Mouse (Mus musculus) lung, postnatal 25 days (tissue): ENCODE results near the gene Ppfia2.
A peak's percentile ranks its signal among the peaks of the same experiment; 100 is the strongest.

ENCODE experiments used
- DNase-seq: peaks from one replicate; pipeline ENCODE4 v3.0.0; 2022; ENCODE audit warnings: low spot score

Gene Ppfia2

DNA sequence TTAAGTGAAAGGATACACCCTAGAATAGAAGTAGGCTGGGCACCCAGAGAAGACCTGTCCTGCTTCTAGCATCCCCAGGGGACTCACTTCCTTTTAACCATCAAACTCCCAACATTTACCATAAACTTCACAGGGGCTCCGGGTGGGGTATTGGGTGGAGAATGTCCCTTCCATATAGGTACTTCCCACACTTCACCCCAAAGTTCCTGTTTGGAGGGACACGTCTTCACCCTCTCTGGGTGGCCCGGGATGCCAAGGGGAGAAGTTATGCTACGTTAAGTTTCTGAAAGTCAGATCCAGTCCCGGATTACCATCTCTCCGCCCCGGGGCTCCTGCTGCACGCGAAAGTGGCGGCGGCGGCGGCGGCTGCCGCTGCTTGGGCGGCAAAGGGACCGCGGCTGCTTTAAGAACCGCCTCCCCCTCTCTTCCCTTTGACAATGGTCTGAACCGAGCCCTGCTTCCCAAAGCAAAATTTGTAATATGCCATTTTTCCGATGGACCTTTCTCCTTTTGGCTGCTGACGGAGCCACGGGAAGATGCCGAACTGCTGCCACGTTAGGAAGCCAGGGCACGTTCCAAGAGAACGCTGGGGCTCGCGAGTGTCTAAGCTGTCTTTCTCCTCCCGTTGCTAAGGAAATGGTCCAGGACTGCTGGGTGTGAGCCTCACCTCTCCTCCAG, at the start of gene Ppfia2:
Ppfia2 (plus strand) TSS at position 485 of the 678 bp plus-strand sequence.
- DNase-seq: no peak

DNA sequence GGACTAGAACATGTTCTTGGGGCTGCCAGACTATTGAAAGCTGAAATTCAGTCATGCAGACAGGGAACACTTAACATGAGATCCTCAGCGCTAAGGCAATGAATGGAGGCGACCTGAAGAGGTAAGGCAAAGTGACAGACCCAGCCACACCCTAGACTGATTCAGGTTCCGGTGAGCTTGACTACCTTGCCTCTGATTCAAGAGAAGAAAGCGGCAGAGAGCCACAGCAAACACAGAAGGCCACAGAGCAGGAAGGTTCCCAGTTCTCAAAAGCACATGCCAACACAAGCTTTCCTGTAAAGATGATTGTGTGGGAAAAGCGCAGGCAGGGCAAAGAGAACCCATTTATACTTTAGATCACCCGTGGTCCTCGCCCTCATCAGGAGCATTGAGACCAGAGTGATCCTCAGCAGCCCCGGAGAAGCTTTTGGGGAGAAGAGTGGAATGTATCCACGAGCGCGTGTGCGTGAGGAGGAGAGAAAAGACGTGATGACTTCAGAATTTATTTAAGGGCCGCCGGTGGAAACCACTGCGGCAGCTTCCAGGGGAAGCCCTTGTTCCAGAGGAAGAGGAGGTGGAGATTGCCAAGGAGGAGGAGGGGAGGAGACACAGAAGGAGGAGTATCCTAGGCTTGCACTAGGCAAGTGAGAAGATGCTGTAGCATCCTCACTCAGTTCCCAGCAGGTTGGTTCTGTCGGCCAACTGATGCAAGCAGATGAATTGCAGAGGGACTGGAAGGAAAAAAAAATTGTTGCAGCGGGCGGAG, 1.0 kb upstream of the Ppfia2 start:
- DNase-seq: peak; percentile 1

DNA sequence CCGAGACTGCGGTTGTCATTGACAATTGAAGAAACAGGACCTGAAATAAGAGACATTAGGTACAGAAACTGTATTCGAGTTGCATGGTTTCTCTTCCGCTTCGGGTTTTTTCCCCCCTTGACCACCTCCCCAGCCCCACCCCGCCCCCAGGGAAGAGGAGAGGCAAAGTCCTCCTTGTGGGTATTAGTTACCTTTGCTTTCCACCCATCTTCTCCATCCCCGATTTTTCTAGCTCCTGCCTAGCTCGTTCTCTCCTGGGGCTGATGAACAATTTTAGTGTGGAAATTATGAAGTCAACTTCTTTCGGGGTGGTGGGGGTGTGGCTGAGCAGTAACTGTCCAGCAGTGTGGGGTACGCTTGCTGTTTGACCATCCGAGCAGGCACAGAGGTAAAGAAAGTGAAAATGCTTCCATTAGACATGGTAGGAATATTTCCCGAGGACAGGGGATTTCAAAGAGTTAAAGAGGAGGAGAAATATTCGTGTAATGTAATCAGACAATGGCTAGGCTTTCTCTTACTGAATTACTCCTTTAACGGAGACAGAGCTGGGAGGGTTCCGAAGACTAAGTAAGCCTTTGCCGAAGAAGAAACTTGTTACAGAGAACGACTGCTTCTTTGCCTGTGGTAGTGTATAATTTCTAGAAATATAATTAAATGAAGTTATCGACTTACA, 530 bp downstream of the Ppfia2 start:
- DNase-seq: no peak

DNA sequence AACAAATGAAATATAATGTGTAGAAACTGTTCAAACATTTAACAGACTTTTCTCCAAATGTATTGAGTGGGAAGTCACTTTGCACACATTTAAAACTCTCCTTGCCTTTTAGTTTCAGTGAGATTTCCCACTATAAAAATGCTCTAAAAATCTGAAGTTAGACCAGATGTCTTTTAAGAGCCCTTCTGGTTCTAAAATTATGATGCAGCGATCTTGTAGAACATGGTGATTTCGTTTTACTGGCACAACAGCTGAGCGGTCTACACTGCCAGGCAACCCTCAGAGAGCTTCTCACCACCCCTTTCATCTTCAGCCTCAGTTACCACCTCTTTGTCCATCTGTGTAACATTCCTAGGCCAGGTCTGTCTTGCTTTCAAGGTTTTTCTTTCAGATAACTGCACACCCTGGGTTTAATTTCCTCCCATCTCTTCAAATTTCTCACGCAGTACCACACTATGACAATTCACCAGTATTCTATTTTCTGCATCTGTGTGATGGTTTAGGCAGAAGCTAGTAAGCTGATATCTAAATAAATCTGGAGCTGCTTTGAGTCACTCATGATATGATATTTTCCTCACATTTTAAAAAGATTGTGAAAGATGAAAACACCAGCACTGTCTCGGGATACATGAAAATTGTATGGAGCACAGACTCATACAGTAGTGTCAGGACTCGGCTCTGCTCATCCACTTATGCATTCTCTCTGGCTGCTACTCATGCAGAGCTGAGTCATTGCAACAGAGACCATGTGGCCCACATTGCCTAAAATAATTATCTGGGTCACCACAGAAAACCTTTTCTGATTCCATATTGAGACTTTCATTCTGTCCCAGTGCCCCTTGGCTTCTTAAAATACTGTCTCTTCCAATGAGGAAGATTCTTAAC, 39.4 kb downstream of the Ppfia2 start:
- DNase-seq: no peak

DNA sequence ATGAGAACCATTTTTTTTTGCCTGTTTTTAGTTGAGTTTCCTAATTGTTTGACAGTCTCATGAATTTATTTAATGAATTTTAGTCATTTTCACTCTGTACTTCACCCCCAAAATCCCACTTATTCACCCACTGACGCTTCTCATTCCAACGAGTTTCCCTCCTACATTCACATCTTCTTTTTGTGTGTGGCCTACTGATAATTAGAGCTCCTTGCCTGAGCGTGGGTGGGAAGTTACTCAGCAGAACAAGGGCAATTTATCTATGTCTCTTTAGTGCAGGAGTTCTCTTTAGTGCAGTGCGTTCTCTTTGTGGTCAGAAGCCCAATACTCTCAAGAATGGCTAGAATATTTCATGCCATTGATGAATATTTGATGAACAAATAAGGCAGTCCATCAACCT, 95.9 kb downstream of the Ppfia2 start:
- DNase-seq: no peak

DNA sequence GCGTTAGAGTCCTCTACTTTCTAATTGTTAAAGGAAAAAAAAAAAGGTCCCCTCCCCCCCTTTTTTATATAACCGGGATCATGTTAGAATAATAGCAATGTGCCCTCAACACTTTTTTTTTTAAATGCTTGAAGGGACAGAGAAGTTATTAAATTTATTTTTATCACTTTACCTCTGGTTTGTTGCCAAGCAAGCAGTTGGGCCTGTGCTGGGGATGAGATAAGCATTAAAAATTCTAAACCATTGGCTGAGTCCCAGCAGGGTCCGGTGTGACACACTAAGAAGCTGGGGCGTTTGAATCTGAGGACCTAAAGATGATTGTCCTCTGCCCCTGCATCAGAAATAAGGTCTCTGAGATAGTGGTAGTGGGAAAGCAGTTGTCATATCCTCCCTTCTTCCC, 114.9 kb downstream of the Ppfia2 start:
- DNase-seq: no peak

DNA sequence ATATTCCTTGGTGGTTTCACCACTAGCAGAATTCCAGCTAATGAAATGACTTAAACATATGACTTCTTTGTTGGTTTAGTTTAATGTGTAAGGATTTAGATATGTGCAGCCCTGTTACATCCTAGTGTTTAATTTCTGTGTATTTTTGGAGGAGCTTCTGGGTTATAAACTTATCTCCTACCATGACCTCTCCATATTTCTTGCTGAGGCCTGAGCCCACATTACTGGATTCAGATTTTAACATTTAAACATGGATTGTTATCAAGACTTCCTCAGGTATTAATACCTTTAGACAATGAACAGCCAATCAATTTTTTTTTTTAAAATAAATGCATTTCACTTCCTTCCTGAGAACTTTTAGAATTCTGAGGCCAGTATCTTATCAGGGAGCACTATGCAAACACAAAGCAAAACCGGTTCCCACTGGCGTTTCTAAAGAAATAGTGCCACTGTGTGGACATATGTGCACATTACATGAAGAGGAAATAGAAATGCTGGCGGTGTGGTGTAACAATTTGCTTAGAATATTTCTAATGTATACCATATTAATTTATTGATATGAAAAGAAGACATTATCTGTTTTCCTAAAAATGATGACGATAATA, 115.4 kb downstream of the Ppfia2 start:
- peak; percentile 9 for DNase-seq

DNA sequence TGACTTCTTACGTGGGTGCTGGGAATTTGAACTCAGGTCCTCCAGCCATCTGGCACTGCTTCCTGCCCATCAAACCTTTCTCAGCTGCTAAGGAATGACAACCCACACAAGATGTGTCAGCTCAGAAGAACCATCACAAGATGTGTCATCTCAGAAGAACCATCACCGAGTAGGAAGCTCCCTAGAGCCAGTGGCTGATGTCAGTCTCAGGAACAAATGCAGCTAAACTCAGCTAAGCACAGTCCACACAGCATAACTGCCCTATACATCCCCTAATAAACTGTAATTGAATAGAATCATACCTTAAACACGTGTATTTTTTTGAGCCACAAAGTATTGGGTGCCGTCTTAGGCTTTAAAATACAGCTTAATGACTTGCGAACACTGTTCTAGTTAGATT, 117.7 kb downstream of the Ppfia2 start:
- no peak for DNase-seq

DNA sequence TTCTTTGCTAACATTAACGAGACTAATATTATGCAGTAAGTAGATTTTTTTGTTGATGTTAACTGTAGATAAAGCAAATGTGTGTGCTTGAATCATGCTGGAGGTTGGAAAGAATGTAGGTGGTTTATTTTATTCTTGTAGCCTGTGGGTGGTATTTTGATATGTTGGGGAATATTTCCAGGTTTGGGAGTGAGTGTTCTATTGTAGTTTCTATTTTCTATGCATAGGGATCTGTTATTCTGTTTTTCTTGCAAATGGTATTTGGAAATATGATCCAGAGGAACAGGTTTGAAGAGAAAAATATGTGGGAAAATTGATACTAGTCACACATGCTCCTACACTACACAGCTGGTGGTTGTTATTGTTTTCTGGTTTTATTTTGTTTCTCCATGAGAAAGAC, 120.8 kb downstream of the Ppfia2 start:
- DNase-seq: no peak

DNA sequence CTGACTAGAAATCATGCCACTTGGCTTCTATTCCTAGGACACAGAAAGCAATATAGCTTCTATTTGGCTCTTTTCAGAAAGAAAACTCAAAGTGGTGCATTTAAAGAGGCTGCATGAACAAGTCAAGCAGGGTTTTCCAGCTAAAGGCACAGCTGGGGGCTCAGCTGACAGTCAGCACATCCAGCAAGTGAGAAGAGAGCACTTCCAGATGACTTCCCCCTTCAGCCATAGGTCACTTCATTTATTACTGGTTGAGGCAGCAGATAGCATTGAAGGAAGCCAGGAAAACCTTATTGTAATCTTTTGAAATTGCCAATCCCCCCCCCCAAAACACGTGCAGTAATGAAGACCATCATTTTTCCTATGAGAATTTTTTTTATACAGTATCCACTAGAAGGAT, 126.8 kb downstream of the Ppfia2 start:
- DNase-seq: no peak

DNA sequence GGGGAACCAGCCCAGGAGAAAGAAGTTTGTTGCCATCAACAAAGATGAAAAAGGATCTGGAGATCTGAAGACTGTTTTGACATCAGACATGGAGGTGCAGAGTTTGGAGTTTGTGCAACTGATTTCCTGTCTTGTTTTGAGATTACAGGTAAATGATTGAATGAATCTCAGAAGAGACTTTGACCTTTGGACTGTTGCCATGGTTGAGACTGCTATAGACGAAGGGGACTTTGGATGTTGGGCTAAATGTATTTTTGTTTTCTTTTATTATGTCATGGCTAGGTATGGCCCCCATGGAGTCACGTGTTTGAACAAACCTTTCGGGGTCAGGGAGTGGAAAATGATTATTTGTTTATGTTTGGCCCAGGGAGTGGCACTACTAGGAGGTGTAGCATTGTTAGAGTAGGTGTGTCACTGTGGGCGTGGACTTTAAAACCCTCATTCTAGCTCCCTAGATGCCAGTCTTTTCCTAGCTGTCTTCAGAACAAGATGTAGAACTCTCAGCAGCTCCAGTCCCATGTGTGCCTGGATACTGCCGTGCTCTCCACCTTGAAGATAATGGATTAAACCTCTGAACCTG, 133.3 kb downstream of the Ppfia2 start:
- DNase-seq: no peak

DNA sequence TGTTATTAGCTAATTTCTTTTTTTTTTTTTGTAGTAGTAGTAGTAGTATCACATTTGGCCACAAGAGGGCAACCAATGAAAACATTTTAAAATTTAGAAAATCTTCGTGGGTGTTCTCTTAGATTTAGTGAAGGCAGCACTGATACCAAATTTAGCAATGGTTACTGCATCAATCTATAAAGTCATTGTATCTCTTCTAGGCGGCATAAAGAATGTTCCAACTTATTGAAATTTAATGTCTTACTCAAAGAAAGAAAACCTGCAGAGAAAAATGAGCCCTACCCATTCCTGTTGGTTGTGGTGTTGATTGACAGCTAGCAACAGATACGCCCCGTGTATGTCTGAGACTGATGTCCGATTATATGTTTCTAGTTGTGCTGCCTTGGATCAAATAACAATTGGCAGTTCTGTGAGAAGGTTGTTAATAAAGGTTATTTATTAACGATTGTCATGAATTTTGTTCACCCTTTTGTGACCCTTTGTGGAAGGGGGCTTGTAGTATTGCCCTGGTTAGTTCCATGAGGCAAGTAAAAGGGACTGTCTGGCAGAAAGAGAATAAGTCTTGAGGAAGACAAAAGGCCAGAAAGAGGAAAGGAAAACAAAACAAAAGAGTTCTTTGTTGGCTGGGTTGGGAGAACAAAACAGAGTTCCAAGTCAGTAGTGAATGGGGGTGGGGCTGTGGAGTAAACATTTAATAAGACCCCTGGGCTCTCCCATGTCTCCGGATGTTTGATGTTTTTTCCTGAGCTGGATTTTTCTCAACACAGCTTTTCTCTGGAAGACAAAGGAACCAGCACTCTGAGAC, 139.2 kb downstream of the Ppfia2 start:
- DNase-seq: no peak

DNA sequence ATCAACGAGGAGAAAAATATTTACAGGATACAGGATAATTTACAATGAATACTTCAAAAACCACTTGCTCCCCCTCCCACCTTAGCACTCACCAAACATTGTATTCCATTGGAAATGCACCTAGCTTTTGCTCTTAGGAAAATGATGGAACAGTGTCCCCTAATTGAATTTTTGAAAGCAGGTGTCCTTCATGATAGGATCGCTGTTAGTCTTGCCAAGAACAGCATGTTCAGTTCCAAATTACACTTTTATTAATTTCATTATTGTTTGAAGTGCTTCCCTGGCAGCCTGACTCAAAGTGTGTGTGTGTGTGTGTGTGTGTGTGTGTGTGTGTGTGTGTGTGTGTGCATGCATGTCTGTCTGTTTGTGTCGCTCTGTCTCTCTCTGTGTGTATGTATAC, 140.1 kb downstream of the Ppfia2 start:
- DNase-seq: no peak

DNA sequence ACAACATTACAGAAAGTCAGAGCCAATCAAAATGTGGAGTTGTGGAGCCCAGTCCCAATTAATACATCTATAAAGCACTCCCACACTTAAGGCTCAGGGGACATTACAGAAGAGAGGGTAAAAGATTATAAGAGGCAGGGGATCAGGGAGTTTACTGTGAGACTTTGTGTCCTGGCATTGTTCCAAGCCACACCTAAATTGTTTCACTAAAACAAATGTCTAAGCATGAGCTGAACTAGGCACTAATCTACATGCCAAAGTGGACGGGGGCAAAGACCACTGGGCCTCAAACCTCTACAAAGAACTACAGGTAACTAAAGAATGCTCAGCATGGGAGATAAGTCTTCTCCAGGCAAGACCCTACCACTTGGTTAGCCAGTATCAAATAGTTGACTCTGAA, 148.1 kb downstream of the Ppfia2 start:
- no peak for DNase-seq

DNA sequence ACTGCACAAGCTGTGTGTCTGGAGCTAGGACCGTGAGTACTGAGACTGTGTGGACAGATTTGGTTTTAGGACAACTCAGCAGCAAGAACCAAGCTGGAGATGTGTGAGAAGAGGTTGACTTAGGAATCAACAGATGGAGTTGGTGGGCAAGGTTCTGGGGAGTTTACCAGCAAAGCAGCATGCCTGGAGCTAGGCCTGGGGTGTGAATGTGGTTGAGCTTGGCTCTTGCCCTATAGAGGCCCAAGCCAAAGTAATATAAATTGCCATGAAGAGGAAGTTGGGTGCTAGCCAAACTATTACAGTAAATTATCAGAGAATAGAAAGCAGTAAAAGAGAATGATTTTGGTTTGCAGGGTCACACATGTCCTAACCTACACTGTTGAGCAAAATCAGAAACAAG, 150.8 kb downstream of the Ppfia2 start:
- DNase-seq: no peak

DNA sequence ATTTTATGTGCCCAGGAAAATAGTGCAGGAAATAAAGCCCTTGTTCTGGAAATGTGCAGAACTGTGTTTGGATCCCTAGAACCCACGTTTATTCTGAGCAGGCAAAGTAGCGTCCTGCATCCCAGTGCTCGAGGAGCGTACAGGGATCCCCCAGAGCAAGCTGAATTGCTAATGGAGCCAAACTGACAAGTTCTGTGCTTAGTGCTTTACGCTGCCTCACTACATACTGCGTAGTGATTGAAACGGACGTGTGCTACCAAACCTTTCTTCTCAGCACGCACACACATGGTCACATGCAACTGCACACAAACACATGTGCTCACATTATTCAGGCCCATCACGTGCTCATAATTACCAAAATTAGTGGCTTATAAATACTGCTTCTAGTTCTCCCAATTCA, 153.2 kb downstream of the Ppfia2 start:
- DNase-seq: no peak

DNA sequence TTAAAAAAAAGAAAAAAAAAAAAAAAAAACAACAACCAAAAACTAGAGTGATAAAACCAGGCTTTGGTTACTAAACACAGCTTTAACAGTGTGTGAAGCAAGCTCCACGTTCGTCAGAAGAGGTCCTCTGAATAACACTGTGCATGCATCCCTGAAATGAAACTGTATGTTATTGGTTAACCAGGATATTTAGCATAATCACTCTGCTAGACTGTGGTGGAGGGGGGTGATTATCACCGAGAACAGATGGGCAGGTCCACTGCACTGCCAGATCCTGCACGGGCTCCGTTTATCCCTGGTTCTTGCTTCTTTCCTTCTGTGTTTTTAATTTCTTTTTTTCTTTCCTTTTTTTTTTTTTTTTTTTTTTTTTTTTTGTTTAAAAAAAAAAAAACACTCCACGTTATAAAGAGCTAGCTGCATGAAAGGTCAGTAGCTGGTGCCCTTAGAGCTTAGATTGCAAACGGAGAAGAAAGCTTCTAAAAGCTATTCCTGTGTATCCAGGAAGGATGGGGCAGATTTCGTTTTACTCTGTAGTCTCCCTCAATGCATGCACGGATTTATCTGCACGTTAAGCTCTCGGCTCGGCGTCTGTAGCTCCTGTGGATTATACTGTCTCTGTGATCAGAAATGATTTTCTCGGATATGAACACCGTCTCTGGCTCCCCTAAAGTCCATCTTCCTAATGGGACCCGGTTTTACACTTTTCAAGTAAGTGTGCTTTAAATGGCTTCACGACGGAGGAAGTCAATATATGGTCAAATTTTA, 162.2 kb downstream of the Ppfia2 start:
- no peak for DNase-seq

DNA sequence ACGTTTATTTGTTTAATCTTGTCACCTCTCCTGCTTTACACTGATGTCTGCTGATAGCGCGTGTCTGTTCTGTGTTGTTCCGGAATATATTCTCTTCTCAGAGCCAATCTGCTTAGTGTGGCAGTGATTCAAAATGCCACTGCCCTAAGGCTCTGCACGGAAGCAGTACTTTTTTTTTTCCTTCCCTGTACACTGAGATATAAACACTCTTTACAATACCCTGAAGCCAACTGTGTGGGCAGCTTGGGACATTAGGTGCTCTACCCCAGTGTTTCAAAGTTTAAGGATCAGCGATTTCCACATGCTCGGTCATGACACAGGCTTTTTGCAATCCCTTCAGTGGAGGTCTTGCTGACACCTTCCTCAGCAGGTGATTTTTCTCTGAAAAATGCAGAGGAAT, 163.8 kb downstream of the Ppfia2 start:
- DNase-seq: no peak

DNA sequence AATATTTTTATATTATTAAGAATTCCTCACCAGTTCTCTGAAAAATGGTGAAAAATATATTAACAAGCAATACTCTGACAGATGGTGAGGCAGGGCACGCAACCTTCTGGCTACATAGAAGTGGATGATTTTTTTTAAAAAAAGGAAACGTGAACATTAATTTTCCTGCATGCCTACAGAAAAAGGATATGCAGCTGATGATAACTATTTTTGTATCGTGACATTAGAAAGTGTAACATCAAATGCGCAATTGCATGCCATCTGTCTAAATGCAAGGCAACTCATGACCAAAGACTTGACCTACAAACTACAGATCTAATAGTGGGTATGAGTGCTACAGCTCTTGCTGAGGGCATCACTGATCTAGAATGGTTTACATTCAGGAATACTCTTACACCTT, 182.1 kb downstream of the Ppfia2 start:
- DNase-seq: no peak

DNA sequence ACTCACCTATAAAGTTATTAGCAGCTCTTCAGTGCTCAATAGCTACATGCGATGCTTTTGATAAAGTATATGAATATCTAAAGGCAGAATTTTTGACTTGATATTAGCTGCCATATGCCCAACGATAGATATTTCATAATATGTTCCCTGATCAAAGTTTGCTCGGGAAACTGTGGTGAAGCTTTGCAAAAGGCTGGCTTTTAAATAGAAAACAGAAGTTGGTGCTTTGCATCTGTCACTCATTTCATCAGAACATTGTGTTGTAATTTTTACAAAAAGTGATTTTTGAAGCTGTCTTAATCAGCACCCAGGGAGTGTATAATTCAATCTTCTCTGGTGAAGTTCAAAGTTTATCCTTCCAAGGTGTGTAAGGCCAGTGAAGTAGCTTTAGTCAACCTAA, 195.1 kb downstream of the Ppfia2 start:
- no peak for DNase-seq
